Mouse (Mus musculus) heart, adult 2 months (tissue): Measurements from ENCODE around the gene Tnfsfm13. TPM values are rescaled to one million over a fixed set of nuclear protein-coding genes. Genes with fewer than 3 reads are reported as not detected.

Experiments
- DNase-seq, 2 experiments: peaks; one replicate each; pipeline ENCODE4 v3.0.0; 2021
- H3K27ac ChIP-seq: fragments of 200-600 bp; 2 replicates; pipeline ENCODE4 v1.8.1; 2022
- H3K27me3 ChIP-seq: fragments of 200-500 bp; 2 replicates; pipeline ENCODE4 v1.6.1; 2012; ENCODE audit warnings: mild to moderate bottlenecking, low read length, inconsistent platforms, mixed read lengths; ENCODE audit not compliant: control insufficient read depth, insufficient read depth
- H3K36me3 ChIP-seq: fragments of 200-500 bp; 2 replicates; pipeline ENCODE4 v1.6.1; 2012; ENCODE audit warnings: low read length, inconsistent platforms; ENCODE audit not compliant: control insufficient read depth, insufficient read depth
- H3K4me1 ChIP-seq: fragments of 200-500 bp; 2 replicates; pipeline ENCODE4 v1.6.1; 2011; ENCODE audit warnings: low read length; ENCODE audit not compliant: control insufficient read depth, insufficient read depth
- H3K4me3 ChIP-seq: fragments of 200-600 bp; 2 replicates; pipeline ENCODE4 v1.8.1; 2022
- H3K79me2 ChIP-seq: fragments of 200-500 bp; replicated peaks from 2 replicates; pipeline ENCODE4 v1.6.1; 2012; ENCODE audit warnings: mild to moderate bottlenecking, inconsistent platforms, low read length, moderate library complexity, mixed read lengths; ENCODE audit not compliant: control insufficient read depth, insufficient read depth
- H3K9ac ChIP-seq: fragments of 200-500 bp; 2 replicates; pipeline ENCODE4 v1.6.1; 2012; ENCODE audit warnings: low read depth, mild to moderate bottlenecking, control low read depth, inconsistent platforms, low read length, mixed read lengths
- CTCF ChIP-seq: fragments of 200-600 bp; IDR thresholded peaks from 2 replicates; pipeline ENCODE4 v1.8.1; 2022; ENCODE audit warnings: antibody characterized with exemption, mild to moderate bottlenecking, moderate library complexity
- EP300 ChIP-seq: fragments of 200-500 bp; IDR thresholded peaks from 2 replicates; pipeline ENCODE4 v1.6.1; 2011; ENCODE audit warnings: low read depth, low read length, control low read depth; ENCODE audit not compliant: insufficient read depth
- POLR2A ChIP-seq: fragments of 200-500 bp; IDR thresholded peaks from 2 replicates; pipeline ENCODE4 v1.6.1; 2011; ENCODE audit warnings: mild to moderate bottlenecking, low read depth, low read length, control low read depth; ENCODE audit not compliant: insufficient read depth
- WGBS: fragments of 180-500 bp; shearing (Covaris S2); methylation state at CpG from one replicate; pipeline ENCODE4 v1.1.7; 2018; 5-methylcytosine and 5-hydroxymethylcytosine counted together
- intact Hi-C: fragments of 180-260 bp; cut with DNase I; formaldehyde crosslinking; loops from one replicate; pipeline ENCODE4 v1.15.1; 2025
- microRNA-seq, 2 experiments: library from miRNA; unstranded; fragments of <30 nt; microRNA quantifications; one replicate each; pipeline ENCODE4 v1.2.0; 2021
- polyA plus RNA-seq: library from polyadenylated mRNA; depleted of rRNA; stranded (reverse); fragments of >200 nt; gene quantifications from 2 replicates; pipeline ENCODE4 v1.2.3, GENCODE M21; 2012; rRNA removed
- total RNA-seq, 2 experiments: library from RNA; stranded (reverse); gene quantifications; 2 replicates each; pipeline ENCODE4 v1.2.3; 2021

Gene Tnfsfm13
- total and polyA plus RNA-seq, 3 experiments: 2.8 to 3.7 (median 3.2) TPM

GRCm38 (mm10) chr11:69633128-69633866 is 62.6 kb downstream of the Tnfsfm13 start:
- Histone ChIP-seq H3K36me3 (peaks cover 19% of the 10 kb centered on the region), H3K9ac (peak overlapping the region; percentile 97), H3K4me1 (peaks cover 5% of the 10 kb centered on the region), H3K79me2 (peaks cover 2% of the 10 kb centered on the region), H3K4me3 (peak overlapping the region; percentile 80), H3K27me3 (no peaks in the 10 kb centered on the region), H3K27ac (peak overlapping the region; percentile 88)
- no peak for DNase-seq
- WGBS: under 1% methylated on average over 41 of the region's 50 CpGs
- intact Hi-C loops: no loop called here
- TF ChIP-seq POLR2A (no peak), EP300 (no peak), CTCF (no peak)

Small RNAs within 50 kb of the gene (microRNA-seq; reads per million reads assigned to microRNA genes)
- 3.4 to 8.9 reads per million in 2 experiments for gene Mir1934
- 0 reads per million in 2 experiments for gene Mir467f

Other genes with a start within 250 kb of the Tnfsfm13 start
Only the 30 nearest of the 36 such genes appear.
- gene Dnah2, start 147.0 kb downstream of the Tnfsfm13 start, total RNA-seq: under 1 TPM; 0.08 to 0.41 TPM
- 0.15 and 0.23 TPM in 2 replicates for gene Dnah2, start 147.0 kb downstream of the Tnfsfm13 start, polyA plus RNA-seq
- gene Efnb3, start 135.9 kb downstream of the Tnfsfm13 start, total RNA-seq: 100 to 1,000 TPM in 1 of 2 experiments, 10 to 100 TPM in 1; 89.2 to 106 TPM
- gene Efnb3, start 135.9 kb downstream of the Tnfsfm13 start, polyA plus RNA-seq: 57.4 and 95.6 TPM in 2 replicates
- gene Wrap53, start 115.8 kb downstream of the Tnfsfm13 start, total RNA-seq: 1 to 10 TPM; 5.4 to 5.6 TPM
- gene Wrap53, start 115.8 kb downstream of the Tnfsfm13 start, polyA plus RNA-seq: 10.1 and 10.5 TPM in 2 replicates
- gene Trp53, start 115.7 kb downstream of the Tnfsfm13 start, total RNA-seq: 10 to 100 TPM; 13.6 to 15.3 TPM
- 35.0 and 41.6 TPM in 2 replicates for gene Trp53, start 115.7 kb downstream of the Tnfsfm13 start, polyA plus RNA-seq
- 10 to 100 TPM; 17.0 to 20.3 TPM for gene Atp1b2, start 90.2 kb downstream of the Tnfsfm13 start, total RNA-seq
- 23.7 and 30.0 TPM in 2 replicates for gene Atp1b2, start 90.2 kb downstream of the Tnfsfm13 start, polyA plus RNA-seq
- not detected for gene Shbg, start 78.2 kb downstream of the Tnfsfm13 start, total RNA-seq
- gene Shbg, start 78.2 kb downstream of the Tnfsfm13 start, polyA plus RNA-seq: not detected in 2 replicates
- 1 to 10 TPM; 1.8 to 1.9 TPM for gene Sat2, start 74.1 kb downstream of the Tnfsfm13 start, total RNA-seq
- gene Sat2, start 74.1 kb downstream of the Tnfsfm13 start, polyA plus RNA-seq: 4.5 and 6.1 TPM in 2 replicates
- 100 to 1,000 TPM in 1 of 2 experiments, 10 to 100 TPM in 1; 86.0 to 103 TPM for gene Fxr2, start 63.1 kb downstream of the Tnfsfm13 start, total RNA-seq
- 61.2 and 112 TPM in 2 replicates for gene Fxr2, start 63.1 kb downstream of the Tnfsfm13 start, polyA plus RNA-seq
- not detected for gene Sox15, start 40.8 kb downstream of the Tnfsfm13 start, total RNA-seq
- not detected in 2 replicates for gene Sox15, start 40.8 kb downstream of the Tnfsfm13 start, polyA plus RNA-seq
- gene Mpdu1, start 33.5 kb downstream of the Tnfsfm13 start, total RNA-seq: 10 to 100 TPM; 13.7 to 14.2 TPM
- gene Mpdu1, start 33.5 kb downstream of the Tnfsfm13 start, polyA plus RNA-seq: 40.8 and 41.3 TPM in 2 replicates
- gene Cd68, start 29.9 kb downstream of the Tnfsfm13 start, total RNA-seq: 1 to 10 TPM; 7.4 to 7.6 TPM
- gene Cd68, start 29.9 kb downstream of the Tnfsfm13 start, polyA plus RNA-seq: 7.0 and 14.8 TPM in 2 replicates
- 100 to 1,000 TPM; 173 to 198 TPM for gene Eif4a1, start 23.7 kb downstream of the Tnfsfm13 start, total RNA-seq
- gene Eif4a1, start 23.7 kb downstream of the Tnfsfm13 start, polyA plus RNA-seq: 147 and 250 TPM in 2 replicates
- 10 to 100 TPM; 31.1 to 33.2 TPM for gene Senp3, start 14.0 kb downstream of the Tnfsfm13 start, total RNA-seq
- 35.1 and 51.8 TPM in 2 replicates for gene Senp3, start 14.0 kb downstream of the Tnfsfm13 start, polyA plus RNA-seq
- gene Tnfsf13, start 10.3 kb downstream of the Tnfsfm13 start, total RNA-seq: 1 to 10 TPM; 1.4 to 3.2 TPM
- gene Tnfsf13, start 10.3 kb downstream of the Tnfsfm13 start, polyA plus RNA-seq: 2.9 and 4.0 TPM in 2 replicates
- gene Tnfsf12, start 249 bp downstream of the Tnfsfm13 start, total RNA-seq: 10 to 100 TPM; 18.4 to 21.9 TPM
- gene Tnfsf12, start 249 bp downstream of the Tnfsfm13 start, polyA plus RNA-seq: 29.2 and 32.0 TPM in 2 replicates
- 10 to 100 TPM; 25.3 to 30.4 TPM for gene Polr2a, start 62.5 kb upstream of the Tnfsfm13 start, total RNA-seq
- 15.6 and 20.2 TPM in 2 replicates for gene Polr2a, start 62.5 kb upstream of the Tnfsfm13 start, polyA plus RNA-seq
- gene Slc35g3, start 65.9 kb upstream of the Tnfsfm13 start, total RNA-seq: not detected
- 0.35 TPM in 1 of 2 replicates, not detected in the other for gene Slc35g3, start 65.9 kb upstream of the Tnfsfm13 start, polyA plus RNA-seq
- gene Zbtb4, start 69.8 kb upstream of the Tnfsfm13 start, total RNA-seq: 10 to 100 TPM; 42.9 to 47.9 TPM
- 19.8 and 25.4 TPM in 2 replicates for gene Zbtb4, start 69.8 kb upstream of the Tnfsfm13 start, polyA plus RNA-seq
- gene Chrnb1, start 99.8 kb upstream of the Tnfsfm13 start, total RNA-seq: 1 to 10 TPM; 4.1 TPM
- 10.3 and 16.4 TPM in 2 replicates for gene Chrnb1, start 99.8 kb upstream of the Tnfsfm13 start, polyA plus RNA-seq
- gene Fgf11, start 105.8 kb upstream of the Tnfsfm13 start, total RNA-seq: 1 to 10 TPM; 1.9 to 2.5 TPM
- 3.3 and 4.3 TPM in 2 replicates for gene Fgf11, start 105.8 kb upstream of the Tnfsfm13 start, polyA plus RNA-seq
- gene Tmem102, start 109.5 kb upstream of the Tnfsfm13 start, total RNA-seq: under 1 TPM; 0.25 to 0.29 TPM
- 0.44 and 0.47 TPM in 2 replicates for gene Tmem102, start 109.5 kb upstream of the Tnfsfm13 start, polyA plus RNA-seq
- not detected for gene Gm39566, start 119.2 kb upstream of the Tnfsfm13 start, total RNA-seq
- gene Gm39566, start 119.2 kb upstream of the Tnfsfm13 start, polyA plus RNA-seq: 0.02 and 0.09 TPM in 2 replicates
- not detected for gene Spem2, start 122.4 kb upstream of the Tnfsfm13 start, total RNA-seq
- 0.15 and 0.20 TPM in 2 replicates for gene Spem2, start 122.4 kb upstream of the Tnfsfm13 start, polyA plus RNA-seq
- not detected for gene Spem1, start 126.1 kb upstream of the Tnfsfm13 start, total RNA-seq
- 0.23 and 0.32 TPM in 2 replicates for gene Spem1, start 126.1 kb upstream of the Tnfsfm13 start, polyA plus RNA-seq
- gene Nlgn2, start 141.7 kb upstream of the Tnfsfm13 start, total RNA-seq: 1 to 10 TPM; 3.4 to 5.0 TPM
- gene Nlgn2, start 141.7 kb upstream of the Tnfsfm13 start, polyA plus RNA-seq: 6.0 and 6.7 TPM in 2 replicates
- gene Tmem256, start 142.4 kb upstream of the Tnfsfm13 start, total RNA-seq: 100 to 1,000 TPM; 214 to 254 TPM
- gene Tmem256, start 142.4 kb upstream of the Tnfsfm13 start, polyA plus RNA-seq: 308 and 350 TPM in 2 replicates
- 10 to 100 TPM; 21.2 to 22.4 TPM for gene Plscr3, start 150.3 kb upstream of the Tnfsfm13 start, total RNA-seq
- 45.3 and 48.3 TPM in 2 replicates for gene Plscr3, start 150.3 kb upstream of the Tnfsfm13 start, polyA plus RNA-seq
- gene Tnk1, start 162.6 kb upstream of the Tnfsfm13 start, total RNA-seq: not detected
- 0.20 and 0.68 TPM in 2 replicates for gene Tnk1, start 162.6 kb upstream of the Tnfsfm13 start, polyA plus RNA-seq
- gene Tmem95, start 181.9 kb upstream of the Tnfsfm13 start, total RNA-seq: not detected
- not detected in 2 replicates for gene Tmem95, start 181.9 kb upstream of the Tnfsfm13 start, polyA plus RNA-seq
- gene Kctd11, start 185.3 kb upstream of the Tnfsfm13 start, total RNA-seq: 1 to 10 TPM; 2.3 to 2.6 TPM
- 2.9 TPM in 2 replicates for gene Kctd11, start 185.3 kb upstream of the Tnfsfm13 start, polyA plus RNA-seq